Mouse (Mus musculus): ENCODE data around the gene Cxcl10. TPM values are rescaled to one million over a fixed set of nuclear protein-coding genes. Genes with fewer than 3 reads are reported as not detected.
"Not testable (repeated sequence)": the region's sequence is repeated elsewhere in the genome, so short reads cannot be mapped to it uniquely, and the experiment has no call there.

Cxcl10 gene
- polyA plus RNA-seq, 1 experiment from 2014 or later: 0.94 TPM

GRCm38 (mm10) chr5:92366565-92366964 lies 17.9 kb upstream of the Cxcl10 start:
- 71% methylated on average over 6 of the region's 6 CpGs for WGBS
- Histone ChIP-seq H3K9me3 (no peaks in the 10 kb centered on the region), H3K27me3 (no peaks in the 10 kb centered on the region), H3K9ac (no peak overlapping the region), H3K4me1 (peaks cover 19% of the 10 kb centered on the region; the same call in 1 of the 2 replicates), H3K4me2 (replicated peaks) (no peak overlapping the region), H3K4me3 (no peak overlapping the region), H3K36me3 (no peaks in the 10 kb centered on the region), H3K27ac (no peak overlapping the region)
- ATAC-seq (ENCODE audit: low FRiP score, low read depth): no peak

- no peak overlapping the region for H3K4me3 ChIP-seq
- H3K27me3 ChIP-seq: no peaks in the 10 kb centered on the region
- H3K36me3 ChIP-seq: no peaks in the 10 kb centered on the region
- no peak overlapping the region for H3K9ac ChIP-seq
- H3K4me2 ChIP-seq (replicated peaks): no peak overlapping the region
- peaks cover 12% of the 10 kb centered on the region; the same call in 1 of the 2 replicates for H3K4me1 ChIP-seq
- no peak overlapping the region for H3K27ac ChIP-seq
- no peak for ATAC-seq (ENCODE audit: low FRiP score, low read depth)
- H3K9me3 ChIP-seq: no peaks in the 10 kb centered on the region
- WGBS: 77% methylated on average over 11 of the region's 11 CpGs
These were observed 16.5 kb upstream of the Cxcl10 start for GRCm38 (mm10) chr5:92365146-92365705.

- no peak overlapping the region for H3K4me2 ChIP-seq (replicated peaks)
- no peak overlapping the region for H3K27ac ChIP-seq
- H3K4me1 ChIP-seq: peaks cover 8% of the 10 kb centered on the region; the same call in 1 of the 2 replicates
- no peaks in the 10 kb centered on the region for H3K36me3 ChIP-seq
- no peaks in the 10 kb centered on the region for H3K9me3 ChIP-seq
- ATAC-seq (ENCODE audit: low FRiP score, low read depth): no peak
- no peak overlapping the region for H3K4me3 ChIP-seq
- no peaks in the 10 kb centered on the region for H3K27me3 ChIP-seq
- H3K9ac ChIP-seq: no peak overlapping the region
- 92% methylated on average over 5 of the region's 5 CpGs for WGBS
These were observed 15.3 kb upstream of the Cxcl10 start for GRCm38 (mm10) chr5:92364011-92364410.

GRCm38 (mm10) chr5:92363179-92363578 lies 14.5 kb upstream of the Cxcl10 start:
- H3K9me3 ChIP-seq: no peaks in the 10 kb centered on the region
- no peaks in the 10 kb centered on the region for H3K27me3 ChIP-seq
- H3K9ac ChIP-seq: no peak overlapping the region
- 15% methylated on average over 4 of the region's 4 CpGs for WGBS
- no peak for ATAC-seq (ENCODE audit: low FRiP score, low read depth)
- H3K36me3 ChIP-seq: no peaks in the 10 kb centered on the region
- H3K27ac ChIP-seq: no peak overlapping the region
- H3K4me1 ChIP-seq: peaks cover 4% of the 10 kb centered on the region; the same call in 1 of the 2 replicates
- H3K4me2 ChIP-seq (replicated peaks): no peak overlapping the region
- no peak overlapping the region for H3K4me3 ChIP-seq

- no peaks in the 10 kb centered on the region for H3K4me1 ChIP-seq
- no peaks in the 10 kb centered on the region for H3K9me3 ChIP-seq
- no peaks in the 10 kb centered on the region for H3K36me3 ChIP-seq
- no peak for ATAC-seq (ENCODE audit: low FRiP score, low read depth)
- no peak overlapping the region for H3K4me2 ChIP-seq (replicated peaks)
- H3K9ac ChIP-seq: no peak overlapping the region
- H3K4me3 ChIP-seq: no peak overlapping the region
- no peak overlapping the region for H3K27ac ChIP-seq
- H3K27me3 ChIP-seq: no peaks in the 10 kb centered on the region
- 84% methylated on average over 11 of the region's 11 CpGs for WGBS
These were observed 10.2 kb upstream of the Cxcl10 start for GRCm38 (mm10) chr5:92358767-92359455.

- ATAC-seq (ENCODE audit: low FRiP score, low read depth): peak; percentile 61
- Histone ChIP-seq H3K36me3 (no peaks in the 10 kb centered on the region), H3K9me3 (no peaks in the 10 kb centered on the region), H3K4me1 (peaks cover 5% of the 10 kb centered on the region; the same call in 1 of the 2 replicates), H3K27me3 (no peaks in the 10 kb centered on the region), H3K27ac (no peak overlapping the region), H3K4me2 (replicated peaks) (no peak overlapping the region), H3K9ac (no peak overlapping the region), H3K4me3 (no peak overlapping the region)
- 33% methylated on average over 11 of the region's 12 CpGs for WGBS
These were observed 9.3 kb upstream of the Cxcl10 start for GRCm38 (mm10) chr5:92358033-92358432.

- no peaks in the 10 kb centered on the region for H3K36me3 ChIP-seq
- H3K9me3 ChIP-seq: no peaks in the 10 kb centered on the region
- no peak overlapping the region for H3K9ac ChIP-seq
- peaks cover 13% of the 10 kb centered on the region for H3K4me1 ChIP-seq
- peak overlapping the region; percentile 21 for H3K4me3 ChIP-seq
- H3K27me3 ChIP-seq: peaks cover under 1% of the 10 kb centered on the region
- 43% methylated on average over 11 of the region's 11 CpGs for WGBS
- H3K27ac ChIP-seq: no peak overlapping the region
- ATAC-seq (ENCODE audit: low FRiP score, low read depth): no peak
- H3K4me2 ChIP-seq (replicated peaks): peak overlapping the region; percentile 48
These were observed 4.8 kb upstream of the Cxcl10 start for GRCm38 (mm10) chr5:92353517-92353916.

GRCm38 (mm10) chr5:92352716-92353115 lies 4.0 kb upstream of the Cxcl10 start:
- WGBS: 71% methylated on average over 4 of the region's 4 CpGs

GRCm38 (mm10) chr5:92349731-92350130 lies 1.0 kb upstream of the Cxcl10 start:
- Histone ChIP-seq H3K36me3 (no peaks in the 10 kb centered on the region), H3K4me3 (no peak overlapping the region), H3K4me2 (replicated peaks) (no peak overlapping the region), H3K27ac (no peak overlapping the region), H3K27me3 (peaks cover 9% of the 10 kb centered on the region), H3K9me3 (no peaks in the 10 kb centered on the region), H3K4me1 (peaks cover 16% of the 10 kb centered on the region), H3K9ac (no peak overlapping the region)
- ATAC-seq (ENCODE audit: low FRiP score, low read depth): no peak
- 82% methylated on average over 7 of the region's 7 CpGs for WGBS

More at GRCm38 (mm10) chr5:92352716-92353115, 4.0 kb upstream of the Cxcl10 start:
- H3K4me1 ChIP-seq: peaks cover 16% of the 10 kb centered on the region
- H3K4me2 ChIP-seq (replicated peaks); H3K27ac ChIP-seq; H3K27me3 ChIP-seq; H3K9me3 ChIP-seq; H3K36me3 ChIP-seq; H3K9ac ChIP-seq; H3K4me3 ChIP-seq; ATAC-seq (ENCODE audit: low FRiP score, low read depth): not testable (repeated sequence)

GRCm38 (mm10) chr5:92345006-92345405 lies 3.7 kb downstream of the Cxcl10 start:
- Histone ChIP-seq H3K36me3 (no peaks in the 10 kb centered on the region), H3K4me1 (peaks cover 11% of the 10 kb centered on the region; the same call in 1 of the 2 replicates), H3K9ac (no peak overlapping the region), H3K27me3 (peaks cover 9% of the 10 kb centered on the region), H3K9me3 (no peaks in the 10 kb centered on the region), H3K27ac (no peak overlapping the region), H3K4me2 (replicated peaks) (no peak overlapping the region), H3K4me3 (no peak overlapping the region)
- WGBS: 81% methylated on average over 8 of the region's 8 CpGs
- ATAC-seq (ENCODE audit: low FRiP score, low read depth): no peak

- no peaks in the 10 kb centered on the region for H3K36me3 ChIP-seq
- no peaks in the 10 kb centered on the region for H3K4me1 ChIP-seq
- no peak for ATAC-seq (ENCODE audit: low FRiP score, low read depth)
- H3K27ac ChIP-seq: no peak overlapping the region
- 64% methylated on average over 4 of the region's 4 CpGs for WGBS
- H3K4me2 ChIP-seq (replicated peaks): no peak overlapping the region
- no peak overlapping the region for H3K9ac ChIP-seq
- H3K4me3 ChIP-seq: no peak overlapping the region
- no peaks in the 10 kb centered on the region for H3K27me3 ChIP-seq
- no peaks in the 10 kb centered on the region for H3K9me3 ChIP-seq
These were observed 8.1 kb downstream of the Cxcl10 start for GRCm38 (mm10) chr5:92340606-92341005.

- H3K27ac ChIP-seq: no peak overlapping the region
- no peak overlapping the region for H3K4me2 ChIP-seq (replicated peaks)
- no peaks in the 10 kb centered on the region for H3K27me3 ChIP-seq
- H3K4me1 ChIP-seq: peaks cover 3% of the 10 kb centered on the region
- H3K9ac ChIP-seq: no peak overlapping the region
- WGBS: 80% methylated on average over 3 of the region's 3 CpGs
- no peaks in the 10 kb centered on the region for H3K36me3 ChIP-seq
- no peaks in the 10 kb centered on the region for H3K9me3 ChIP-seq
- no peak overlapping the region for H3K4me3 ChIP-seq
- ATAC-seq (ENCODE audit: low FRiP score, low read depth): no peak
These were observed 11.9 kb downstream of the Cxcl10 start for GRCm38 (mm10) chr5:92336743-92337142.
